Mouse (Mus musculus) brain, embryonic 18.5 days (tissue): Measurements from ENCODE around the gene Tsen2.

Source experiments
- DNase-seq: peaks from one replicate; pipeline ENCODE4 v3.0.0-alpha.2; 2012; ENCODE audit warnings: low read depth, low spot score

Gene Tsen2

DNA sequence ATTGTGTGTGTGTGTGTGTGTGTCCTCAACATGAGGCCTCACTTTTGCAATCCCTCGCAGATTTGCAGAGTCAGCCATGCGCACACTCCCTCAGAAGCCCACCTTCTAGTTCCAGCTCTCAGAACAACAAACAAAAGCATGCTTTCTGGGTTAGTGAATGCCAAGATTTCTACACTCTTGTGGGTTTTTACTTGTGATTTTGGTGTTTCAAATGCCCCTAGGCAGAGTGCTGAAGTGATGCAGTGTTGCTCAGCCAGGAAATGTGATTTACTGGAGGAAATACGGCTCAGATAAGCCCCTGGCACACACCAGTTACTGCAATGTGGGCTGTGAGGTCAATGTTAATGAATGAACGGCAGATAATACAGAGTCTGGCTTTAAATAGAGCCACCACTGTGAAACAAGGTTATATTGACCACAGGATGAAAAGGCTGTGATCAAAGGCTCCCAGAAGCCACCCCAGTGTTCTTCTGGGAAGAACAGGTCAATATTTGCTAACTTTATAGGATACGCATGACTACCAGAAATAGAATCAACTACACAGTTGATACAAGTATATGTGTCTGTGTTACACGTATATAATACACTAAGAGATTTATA, 2.7 kb upstream of the Tsen2 start:
- DNase-seq, result no peak

DNA sequence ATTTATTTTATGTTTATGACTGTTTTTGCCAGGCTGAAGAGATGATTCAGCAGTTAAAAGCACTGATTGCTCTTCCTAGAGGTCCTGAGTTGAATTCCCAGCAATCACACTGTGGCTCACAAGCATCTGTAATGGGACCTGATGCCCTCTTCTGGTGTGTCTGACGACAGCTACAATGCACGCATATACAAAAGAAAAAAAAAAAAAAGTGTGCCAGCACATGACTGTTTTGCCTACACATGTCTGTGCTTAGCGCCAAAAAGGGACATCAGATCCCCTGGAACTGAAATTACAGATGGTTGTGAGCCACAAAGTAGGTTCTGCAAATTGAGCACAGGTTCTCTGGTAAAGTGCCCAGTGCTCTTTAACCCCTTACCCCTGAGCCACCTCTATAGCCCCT, 2.1 kb upstream of the Tsen2 start:
- no peak for DNase-seq

DNA sequence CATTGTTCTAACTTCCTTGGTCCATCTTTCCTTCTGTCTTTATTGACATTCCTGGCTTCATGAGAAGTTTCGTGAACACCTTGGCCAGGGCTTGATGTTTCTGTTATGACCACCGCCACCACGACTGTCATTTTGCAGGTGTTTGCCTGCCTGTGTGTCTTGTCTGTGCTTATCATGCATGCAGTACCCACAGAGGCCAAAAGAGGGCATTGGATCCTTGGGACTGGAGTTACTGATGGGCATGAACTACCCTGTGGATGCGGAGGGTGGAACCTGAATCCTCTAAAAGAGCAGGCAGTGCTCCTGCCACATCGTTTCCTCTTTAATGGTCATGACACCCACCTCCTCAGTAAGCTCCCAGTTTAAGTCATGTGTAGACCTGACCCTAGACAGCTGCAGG, 1.8 kb downstream of the Tsen2 start:
- DNase-seq, result no peak

DNA sequence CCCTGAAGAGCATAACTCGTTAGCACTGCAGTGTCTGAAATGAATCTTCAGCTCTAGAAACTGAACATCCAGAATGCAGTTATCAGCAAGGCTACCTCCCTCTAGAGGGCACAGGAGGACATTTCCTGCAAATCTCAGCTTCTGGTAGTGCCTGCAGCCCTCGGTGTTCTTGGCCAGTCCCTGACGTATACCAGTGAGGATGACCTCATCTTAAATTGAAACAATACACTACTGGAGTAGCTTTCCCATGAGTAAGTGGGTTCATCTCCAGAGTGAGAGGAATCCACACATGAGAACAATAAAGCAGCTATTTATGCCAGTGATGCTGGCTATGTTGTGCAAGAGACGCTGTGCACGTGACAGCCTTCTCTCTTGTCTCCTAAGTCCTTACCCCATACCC, 11.0 kb downstream of the Tsen2 start:
- no peak for DNase-seq

DNA sequence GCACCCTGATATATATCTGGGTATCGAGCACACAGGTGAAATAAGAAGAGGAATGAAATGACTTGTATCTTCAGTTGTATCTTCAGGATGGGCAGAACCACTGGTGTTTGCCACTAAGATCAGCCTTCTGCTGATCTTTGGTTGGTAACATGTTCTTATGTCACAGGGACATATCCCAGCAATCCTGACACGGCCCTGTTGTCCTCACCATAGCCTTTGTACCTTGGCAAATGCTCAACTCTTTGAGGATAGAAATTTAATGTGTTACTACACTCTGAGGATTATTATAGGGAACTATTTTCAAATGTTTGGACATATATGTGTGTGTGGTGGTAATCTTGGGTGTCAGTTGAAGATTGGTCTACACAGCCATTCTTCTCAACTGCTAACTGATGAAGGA, 13.7 kb downstream of the Tsen2 start:
- no peak for DNase-seq

DNA sequence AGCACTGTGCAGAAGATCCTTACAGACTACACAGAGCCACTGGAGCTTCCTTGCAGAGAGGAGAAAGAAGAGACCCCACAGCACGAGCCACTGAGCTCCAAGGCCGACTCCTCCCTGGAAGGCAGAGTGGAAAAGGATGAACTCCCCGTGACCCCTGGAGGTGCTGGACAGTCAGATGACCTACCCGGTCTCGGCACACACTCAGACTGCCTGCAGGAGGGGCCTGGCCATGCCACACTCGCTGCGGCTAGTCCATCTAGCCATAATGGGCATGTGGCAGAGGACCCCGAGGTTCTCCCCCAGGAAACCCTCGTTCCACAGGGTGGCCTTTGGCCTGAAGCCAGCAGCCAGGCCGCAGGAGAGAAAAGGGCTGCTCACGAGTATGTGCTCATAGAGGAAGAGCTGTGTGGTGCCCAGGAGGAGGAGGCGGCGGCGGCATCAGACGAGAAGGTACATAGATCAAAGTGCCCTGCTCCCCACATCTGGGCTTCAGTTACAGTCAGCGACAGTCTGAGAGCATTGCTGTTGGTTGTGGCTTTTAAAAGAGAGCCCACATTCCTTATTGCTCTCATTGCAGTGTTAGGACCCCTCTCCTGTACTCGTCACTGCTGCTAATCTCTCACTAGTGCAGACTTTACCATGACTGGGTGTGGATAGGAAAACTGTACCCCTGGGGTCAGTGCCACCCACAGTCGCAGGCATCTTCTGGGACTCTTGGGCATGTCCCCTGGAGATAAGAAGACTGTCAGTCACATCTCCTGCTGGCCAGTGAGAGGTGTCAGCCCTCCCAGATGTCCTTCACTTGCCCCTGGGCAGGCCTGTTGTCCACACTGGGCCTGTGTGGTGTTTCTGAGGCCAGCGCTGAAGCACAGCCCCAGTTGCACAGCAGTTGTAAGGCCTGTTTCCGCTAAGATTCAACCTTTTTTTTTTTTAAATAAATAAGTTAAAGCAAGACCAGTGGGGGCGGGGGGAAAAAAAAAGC, 15.5 kb downstream of the Tsen2 start:
- DNase-seq, result no peak

DNA sequence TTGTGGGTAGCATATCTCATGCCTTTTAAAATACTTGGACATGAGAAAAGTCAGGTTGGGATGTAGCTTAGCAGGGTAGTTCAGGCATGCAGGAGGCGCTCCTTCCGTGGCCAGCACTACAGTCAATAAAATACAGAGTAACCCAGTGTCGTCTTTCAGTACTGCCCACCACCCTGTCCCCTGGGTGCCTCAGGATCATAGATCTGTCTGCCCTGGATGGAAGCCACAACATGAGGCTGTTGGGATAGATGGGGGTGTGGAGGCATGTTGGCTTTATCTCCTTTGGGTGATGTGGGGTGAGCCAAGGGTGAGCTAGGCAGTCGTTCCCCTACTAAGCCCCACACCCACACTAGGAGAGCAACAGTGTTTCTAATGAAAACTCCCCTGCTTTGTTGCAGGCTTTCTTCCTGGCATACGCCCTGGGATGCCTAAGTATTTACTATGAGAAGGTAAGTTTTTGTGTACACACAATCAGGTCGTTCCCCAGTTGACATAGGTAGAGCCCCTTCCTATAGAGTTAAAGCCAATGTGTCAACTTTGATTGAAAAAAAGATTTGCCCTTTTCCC, 21.1 kb downstream of the Tsen2 start:
- no peak for DNase-seq

DNA sequence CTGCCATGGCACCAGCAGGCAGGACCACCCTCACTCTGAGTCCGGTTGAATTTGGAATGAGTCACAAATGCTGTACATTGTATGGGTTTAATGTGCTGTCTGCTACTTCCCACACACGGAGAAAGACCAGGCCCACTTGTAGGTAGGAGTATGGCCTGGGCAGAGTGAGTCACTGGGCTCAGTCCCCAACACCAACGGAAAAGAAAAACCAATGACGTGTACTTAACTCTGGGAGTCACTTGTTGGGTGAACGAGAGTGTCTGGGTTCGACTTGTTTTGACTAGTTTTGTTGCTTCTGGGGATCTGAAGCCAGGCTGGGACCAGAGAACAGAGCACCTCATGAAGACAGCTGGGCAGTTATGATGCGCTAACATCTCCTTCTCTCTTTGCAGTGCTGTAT, 29.7 kb downstream of the Tsen2 start:
- no peak for DNase-seq

DNA sequence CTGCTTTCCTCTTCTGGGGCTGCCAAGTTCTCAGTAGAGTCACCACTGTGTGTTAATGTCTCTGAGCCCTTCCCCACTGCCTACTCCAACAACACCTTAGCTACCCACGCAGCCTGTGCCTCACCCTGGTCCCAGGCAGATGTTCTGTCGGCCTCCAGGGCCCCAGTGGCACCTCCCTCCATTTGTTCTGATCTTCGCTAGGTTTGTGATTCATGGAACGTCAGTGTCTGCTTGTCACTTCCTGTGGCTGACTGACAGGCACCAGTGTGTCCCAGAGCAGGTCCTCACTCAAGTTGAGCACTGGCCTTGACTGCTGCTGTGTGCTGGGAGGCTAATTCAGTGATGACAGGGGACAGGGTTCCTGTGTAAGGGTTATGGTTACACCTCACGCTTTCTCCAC, 32.9 kb downstream of the Tsen2 start:
- DNase-seq, result no peak

DNA sequence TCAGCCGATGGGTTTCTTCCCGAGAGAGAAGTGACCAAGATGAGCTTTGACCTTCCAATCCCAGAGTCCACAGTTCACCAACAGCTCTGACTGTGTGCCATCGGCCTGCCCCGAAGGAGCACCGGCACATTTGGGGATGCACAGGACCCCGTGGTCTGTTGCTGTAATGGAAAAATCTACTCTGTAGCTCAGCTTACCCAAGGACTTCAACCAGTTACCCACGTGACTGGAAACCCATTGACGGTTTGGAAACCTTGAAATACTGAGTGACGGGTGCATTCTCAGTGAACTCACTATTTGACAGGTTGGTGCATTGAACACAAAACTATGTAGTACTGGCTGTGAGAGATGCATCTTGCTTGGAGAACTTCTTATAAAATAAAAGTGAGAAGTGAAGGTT, 33.5 kb downstream of the Tsen2 start:
- DNase-seq, result no peak

DNA sequence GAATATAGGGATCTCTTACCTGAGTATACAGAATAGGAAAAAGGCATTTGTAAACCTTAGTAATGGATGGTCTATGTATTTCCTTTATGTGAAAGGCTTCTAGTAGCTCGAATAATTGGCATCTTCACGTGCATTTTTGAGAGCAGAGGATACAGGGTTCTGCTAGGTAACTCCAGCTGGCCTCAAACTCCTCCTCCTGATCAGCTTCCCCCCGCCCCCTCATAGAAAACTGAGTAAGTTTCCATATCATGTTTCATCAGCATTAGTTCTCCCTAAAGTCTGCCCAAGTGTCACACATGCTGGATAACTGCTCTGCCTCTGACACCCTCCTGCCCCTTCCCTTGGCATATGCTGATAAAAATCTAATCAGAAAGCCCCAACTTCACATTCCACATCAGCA, 36.3 kb downstream of the Tsen2 start:
- DNase-seq, result no peak

DNA sequence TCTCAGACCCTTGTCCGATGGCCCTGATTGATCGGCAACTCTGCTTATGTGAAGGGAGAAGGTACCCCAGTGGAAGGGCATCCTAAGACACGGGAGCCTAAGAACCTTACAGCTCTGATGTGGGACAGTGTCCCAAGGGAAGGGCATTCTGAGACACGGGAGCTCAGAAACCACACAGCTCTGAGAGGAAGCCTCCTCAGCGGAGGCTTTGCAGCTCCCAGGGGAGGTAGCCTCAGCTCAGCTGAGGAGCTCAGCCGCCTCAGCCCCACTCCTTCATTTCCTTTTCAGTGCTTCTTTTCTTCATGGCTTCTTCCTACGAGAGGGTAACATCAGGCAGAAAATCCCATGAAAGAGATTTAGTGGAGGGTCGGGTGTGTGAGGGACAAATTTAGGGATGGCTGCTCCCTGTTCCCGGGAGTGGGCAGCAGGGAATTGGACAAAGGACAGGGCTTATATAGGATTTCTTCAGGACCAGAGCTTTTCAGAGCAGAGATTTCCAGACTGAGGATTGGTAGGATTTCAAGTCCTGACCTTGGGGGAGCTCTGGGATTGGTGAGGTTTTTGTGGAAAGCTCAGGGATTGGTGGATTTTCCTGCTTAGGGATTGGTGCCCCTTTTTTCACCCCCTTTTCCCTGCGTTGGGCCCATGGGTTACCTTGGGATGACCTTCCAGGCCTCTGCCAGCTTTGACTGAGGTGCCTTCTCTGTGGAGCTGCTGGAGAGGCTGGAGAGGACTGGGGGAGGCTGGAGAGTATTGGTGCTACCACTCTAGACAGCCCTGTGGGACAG, 38.1 kb downstream of the Tsen2 start:
- no peak for DNase-seq

DNA sequence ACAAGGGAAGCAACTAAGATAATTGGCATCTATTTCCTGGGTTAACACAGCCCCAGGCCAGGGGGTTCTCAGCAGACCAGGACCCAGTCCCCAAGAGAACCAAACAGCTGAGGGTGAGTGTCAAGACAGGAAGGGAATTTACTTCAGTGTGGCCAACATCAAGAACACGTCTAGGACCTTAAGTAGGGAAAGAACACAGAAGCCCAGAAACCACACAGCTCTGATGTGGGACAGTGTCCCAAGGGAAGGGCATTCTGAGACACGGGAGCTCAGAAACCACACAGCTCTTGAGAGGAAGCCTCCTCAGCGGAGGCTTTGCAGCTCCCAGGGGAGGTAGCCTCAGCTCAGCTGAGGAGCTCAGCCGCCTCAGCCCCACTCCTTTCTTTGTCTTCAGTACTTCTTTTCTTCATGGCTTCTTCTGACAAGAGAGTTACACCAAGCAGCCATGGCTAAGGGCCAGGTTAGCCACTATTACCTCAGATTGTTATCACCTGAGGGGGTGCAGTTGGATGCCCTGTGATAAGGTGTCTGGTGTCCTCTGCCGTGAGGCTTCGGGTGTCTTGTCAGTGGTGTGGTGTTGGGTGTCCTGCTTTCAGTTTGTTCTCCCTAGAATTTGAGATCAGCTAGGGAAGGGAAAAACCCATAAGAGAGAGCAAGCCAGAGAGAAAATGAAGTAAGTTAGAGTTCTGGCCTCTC, 39.1 kb downstream of the Tsen2 start:
- DNase-seq, result no peak

DNA sequence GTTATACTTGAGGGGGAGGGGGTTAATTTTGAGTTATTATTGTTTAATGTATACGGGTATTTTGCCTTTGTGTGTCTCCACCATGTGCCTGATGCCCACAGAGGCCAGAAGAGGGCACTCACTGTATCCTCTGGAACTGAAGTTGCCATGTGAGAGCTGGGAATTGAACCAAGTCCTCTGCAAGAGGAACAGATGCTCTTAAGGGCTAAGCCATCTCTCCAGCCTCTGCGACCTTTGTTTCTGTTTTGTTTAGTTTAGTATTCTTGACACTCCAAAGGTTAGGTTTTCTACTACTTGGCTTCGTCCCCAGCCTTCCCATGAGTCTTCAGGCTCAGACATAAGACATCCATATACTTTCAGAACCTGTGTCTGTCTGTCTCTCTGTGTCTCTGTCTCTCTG, 39.7 kb downstream of the Tsen2 start:
- DNase-seq, result no peak

DNA sequence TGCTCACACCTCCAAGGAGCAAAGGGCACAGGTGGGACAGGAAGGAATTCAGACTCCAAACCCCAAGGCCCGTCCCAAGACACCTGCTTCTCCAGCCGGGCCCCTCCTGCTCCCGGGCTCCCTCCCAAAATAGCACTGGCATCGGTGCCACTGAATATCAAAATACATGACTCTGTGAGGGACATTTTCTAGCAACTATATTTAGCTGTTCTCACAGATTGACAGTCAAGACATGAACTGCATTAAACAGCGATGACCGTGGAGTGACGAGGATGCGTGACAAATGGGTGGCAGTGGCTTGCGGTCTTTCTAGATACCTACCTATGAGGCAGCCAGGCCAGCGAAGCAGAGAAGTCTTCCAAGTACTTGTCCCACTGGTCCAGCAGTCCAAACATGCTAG, 41.9 kb downstream of the Tsen2 start:
- DNase-seq, result no peak

DNA sequence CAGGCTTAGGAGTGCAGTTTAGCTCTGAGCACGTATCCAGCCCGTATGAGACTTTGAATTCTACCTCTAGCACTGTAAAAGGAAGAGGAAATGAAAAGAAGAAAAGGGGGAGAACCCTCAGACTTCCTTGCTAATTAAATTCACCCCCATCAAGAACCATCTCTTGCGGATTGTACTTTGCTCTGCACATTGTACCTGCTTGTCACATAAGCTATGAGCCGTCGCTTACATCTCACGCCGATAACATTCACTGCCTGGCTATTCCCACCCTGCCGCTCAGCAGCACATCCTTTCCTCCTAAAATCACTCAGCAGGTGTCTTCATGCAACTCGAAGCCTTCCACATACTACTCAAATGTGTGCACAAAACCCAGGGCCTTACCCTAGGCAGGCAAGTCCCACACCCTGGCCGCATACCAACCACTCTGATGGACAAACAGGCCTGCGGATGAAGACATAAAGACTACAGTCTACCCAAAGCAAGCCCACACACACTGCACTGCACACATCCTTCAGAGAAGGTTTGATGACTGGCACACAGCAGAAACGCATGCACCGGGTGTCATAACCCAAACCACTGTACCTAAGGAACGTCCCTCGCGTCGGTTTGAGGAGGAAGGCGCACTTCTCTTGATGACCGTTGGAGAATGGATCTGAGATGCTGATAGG, 47.4 kb downstream of the Tsen2 start:
- no peak for DNase-seq

DNA sequence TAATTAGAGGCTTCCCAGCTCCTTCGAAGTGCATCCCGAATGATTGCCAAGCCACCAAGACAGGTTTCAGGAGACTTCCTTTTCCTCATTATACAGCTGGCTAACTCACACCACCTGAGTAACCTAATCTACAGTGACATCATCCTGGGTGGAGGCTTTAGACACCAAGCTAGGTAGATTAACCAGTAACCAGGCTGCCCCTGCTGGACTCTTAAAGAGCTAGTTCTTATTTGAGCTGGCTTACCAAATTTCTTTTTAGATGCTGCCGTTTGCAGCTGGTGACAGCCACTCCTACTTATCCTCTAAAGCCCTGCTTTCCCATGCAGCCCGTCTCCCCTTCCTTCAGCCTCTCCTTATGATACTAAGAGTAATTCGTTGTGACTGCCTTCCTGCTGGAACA, 48.0 kb downstream of the Tsen2 start, which contains the start of gene Mkrn2os:
Gene Mkrn2os (minus strand): TSS at position 119 of the 400 bp plus-strand sequence.
- no peak for DNase-seq

DNA sequence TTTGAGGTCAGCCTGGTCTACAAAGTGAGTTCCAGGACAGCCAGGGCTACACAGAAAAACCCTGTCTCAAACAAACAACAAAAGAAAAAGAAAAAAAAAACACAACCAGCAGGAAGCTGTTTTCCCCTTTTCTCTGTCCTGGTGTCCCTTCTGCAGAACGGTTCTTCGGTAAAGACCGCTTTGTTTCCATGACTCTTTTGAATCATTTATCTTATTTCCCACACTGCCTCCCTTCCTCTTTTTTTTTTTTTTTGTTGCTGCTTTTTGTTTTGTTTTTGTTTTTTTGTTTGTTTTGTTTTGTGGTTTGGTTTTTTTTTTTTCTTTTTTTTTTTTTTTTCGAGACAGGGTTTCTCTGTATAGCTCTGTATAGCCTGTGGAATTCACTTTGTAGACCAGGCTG, 48.8 kb downstream of the Tsen2 start:
- no peak for DNase-seq

DNA sequence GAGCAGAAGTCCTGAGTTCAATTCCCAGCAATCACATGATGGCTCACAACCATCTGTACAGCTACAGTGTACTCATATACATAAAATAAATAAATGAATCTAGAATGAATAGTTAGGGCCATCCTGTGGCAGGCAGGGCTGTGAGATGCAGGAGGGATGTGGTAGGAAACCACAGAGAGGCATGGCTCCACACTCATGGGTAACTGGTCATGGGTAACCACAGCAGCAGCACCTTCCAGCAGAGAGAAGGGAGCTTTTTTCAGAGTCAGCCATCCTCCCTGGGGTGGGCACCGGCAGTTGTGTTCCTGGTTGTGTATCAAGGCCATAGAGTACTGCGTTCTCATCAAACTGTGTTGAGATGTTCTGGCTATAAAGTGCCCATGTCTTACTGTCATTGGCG, 50.0 kb downstream of the Tsen2 start:
- no peak for DNase-seq

DNA sequence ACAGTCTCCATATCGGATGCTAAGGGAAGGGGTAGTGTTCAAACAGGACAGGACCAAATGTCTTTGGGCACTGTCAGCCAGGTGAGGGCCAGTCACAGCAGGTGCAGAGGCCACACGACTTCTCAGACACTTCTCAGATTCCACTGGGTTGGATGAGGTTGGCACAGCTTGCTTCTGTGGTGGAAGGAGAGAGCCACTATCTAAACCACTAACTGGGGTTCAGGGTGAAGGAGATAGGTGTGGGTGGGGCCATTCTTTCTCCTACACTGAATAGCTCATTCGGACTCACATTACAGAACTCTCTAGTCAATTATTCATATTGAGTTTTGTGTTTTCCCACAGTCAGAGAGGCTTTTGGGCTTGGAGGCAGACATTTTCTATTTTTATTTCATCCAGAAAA, 51.2 kb downstream of the Tsen2 start:
- no peak for DNase-seq

DNA sequence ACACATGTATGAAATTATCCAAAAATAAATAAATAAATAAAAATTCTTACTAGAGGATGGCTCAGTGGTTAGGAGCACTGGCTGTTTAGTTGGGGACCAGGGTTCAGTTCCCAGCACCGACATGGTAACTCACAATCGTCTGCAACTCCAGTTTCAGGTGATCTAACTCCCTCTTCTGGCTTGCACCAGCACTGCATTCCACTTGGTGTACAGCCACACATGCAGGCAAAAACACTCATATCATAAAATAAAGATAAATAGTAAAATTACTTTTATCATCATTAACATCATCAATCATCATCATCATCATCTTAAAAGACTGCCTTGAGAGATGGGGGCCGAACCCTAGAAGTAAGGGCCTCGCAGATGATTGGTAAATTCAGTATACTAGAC, 56.9 kb downstream of the Tsen2 start:
- no peak for DNase-seq
